Mouse (Mus musculus) brown adipose tissue, adult 24 weeks (tissue): ENCODE results near the gene Armc7. TPM values are rescaled to one million over a fixed set of nuclear protein-coding genes. Genes with fewer than 3 reads are reported as not detected.
"Not testable (repeated sequence)": the region's sequence is repeated elsewhere in the genome, so short reads cannot be mapped to it uniquely, and the experiment has no call there.

ENCODE experiments used
- H3K27ac ChIP-seq: fragments of 200-500 bp; replicated peaks from 2 replicates; pipeline ENCODE4 v1.5.1; 2012; ENCODE audit warnings: low read depth, mild to moderate bottlenecking, low read length
- H3K4me1 ChIP-seq: fragments of 200-500 bp; 2 replicates; pipeline ENCODE4 v1.6.1; 2012; ENCODE audit warnings: low read length, mixed read lengths; ENCODE audit not compliant: control insufficient read depth, insufficient read depth, insufficient read length
- H3K4me3 ChIP-seq: fragments of 200-500 bp; 2 replicates; pipeline ENCODE4 v1.5.1; 2012; ENCODE audit warnings: low read depth, mild to moderate bottlenecking, low read length, moderate library complexity; ENCODE audit not compliant: insufficient read depth
- polyA plus RNA-seq: library from polyadenylated mRNA; stranded (reverse); fragments of >200 nt; gene quantifications from 2 replicates; pipeline ENCODE4 v1.2.4, GENCODE M21; 2012; ENCODE audit not compliant: missing spikeins, insufficient read depth, insufficient read length

Gene Armc7
- polyA plus RNA-seq, 1 experiment: 4.1 TPM

DNA sequence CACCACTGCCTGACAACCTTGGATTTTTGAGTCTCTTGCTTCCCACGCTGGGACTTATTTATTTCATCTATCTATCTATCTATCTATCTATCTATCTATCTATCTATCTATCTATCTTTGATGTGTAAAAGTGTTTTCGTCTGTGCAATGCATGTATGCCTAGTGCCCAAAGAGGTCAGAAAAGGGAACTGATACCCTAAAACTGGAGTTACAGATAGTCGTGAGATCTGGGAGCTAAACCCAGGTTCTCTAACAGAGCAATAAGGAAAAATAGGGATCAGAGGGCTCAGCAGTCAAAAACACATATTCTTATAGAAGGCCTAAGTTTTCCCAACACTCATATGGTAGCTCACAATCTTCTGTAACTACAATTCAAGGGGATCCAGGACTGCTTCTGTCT lies 44.1 kb downstream of the Armc7 start:
- Histone ChIP-seq H3K4me1 (no peaks in the 10 kb centered on the region), H3K27ac (no peak overlapping the region), H3K4me3 (no peak overlapping the region)

DNA sequence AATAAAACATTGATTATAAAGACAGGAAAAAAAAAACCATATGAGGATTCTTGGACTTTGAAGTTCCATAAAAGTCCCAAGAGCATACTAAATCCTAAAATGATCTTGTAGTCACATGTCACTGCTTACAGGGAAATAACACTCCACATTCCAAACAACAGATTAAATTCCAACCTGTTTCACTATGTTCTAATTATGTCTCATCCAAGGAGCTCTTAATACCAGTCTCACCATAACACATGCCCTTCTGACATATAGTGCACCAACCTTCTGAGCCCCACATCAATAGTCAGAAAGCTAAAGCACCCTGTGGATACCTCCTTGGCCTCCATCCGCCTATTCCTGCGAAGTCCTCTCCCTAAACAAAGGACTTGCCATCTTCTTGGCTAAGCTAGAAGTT lies 44.8 kb downstream of the Armc7 start:
- H3K27ac ChIP-seq: no peak overlapping the region
- no peak overlapping the region for H3K4me3 ChIP-seq
- H3K4me1 ChIP-seq: no peaks in the 10 kb centered on the region

DNA sequence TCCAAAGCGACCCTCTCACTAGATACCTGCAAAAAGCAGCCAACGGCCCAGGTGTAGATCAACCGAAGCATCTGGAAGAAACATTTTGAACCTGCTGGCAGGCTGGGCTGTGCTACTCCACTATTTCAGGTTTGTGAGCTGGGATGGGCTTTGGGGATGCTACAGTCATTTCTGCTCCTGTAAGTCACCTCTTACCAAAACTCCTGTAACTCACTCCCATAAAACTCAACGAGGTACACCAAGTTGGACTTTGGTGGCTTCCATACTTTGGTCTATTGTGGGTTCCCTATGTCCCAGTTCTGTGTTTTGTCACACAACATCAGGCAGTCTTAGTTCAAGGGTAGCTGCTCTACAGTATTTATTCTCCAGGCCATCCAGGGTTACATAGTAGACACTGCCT lies 45.6 kb downstream of the Armc7 start:
- Histone ChIP-seq H3K27ac (no peak overlapping the region), H3K4me1 (no peaks in the 10 kb centered on the region), H3K4me3 (no peak overlapping the region)

DNA sequence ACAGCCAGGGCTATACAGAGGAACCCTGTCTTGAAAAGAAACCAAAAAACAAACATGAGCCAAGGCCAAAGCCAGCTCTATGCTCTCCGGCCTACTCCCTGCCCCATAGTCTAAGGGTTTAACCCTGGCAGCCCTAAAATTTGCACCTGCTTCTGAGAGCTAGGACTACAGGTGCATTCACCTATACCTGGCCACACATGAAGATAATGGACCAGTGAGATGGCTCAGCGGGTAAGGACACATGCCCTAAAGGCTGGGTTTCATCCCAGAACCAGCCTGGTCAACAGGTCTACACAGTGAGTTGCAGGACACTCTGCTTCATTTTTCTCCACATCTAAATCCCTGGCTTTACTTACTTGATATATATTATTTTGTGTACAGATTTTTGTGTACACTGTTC lies 46.8 kb downstream of the Armc7 start:
- Histone ChIP-seq H3K4me1 (no peaks in the 10 kb centered on the region), H3K27ac (no peak overlapping the region), H3K4me3 (no peak overlapping the region)

DNA sequence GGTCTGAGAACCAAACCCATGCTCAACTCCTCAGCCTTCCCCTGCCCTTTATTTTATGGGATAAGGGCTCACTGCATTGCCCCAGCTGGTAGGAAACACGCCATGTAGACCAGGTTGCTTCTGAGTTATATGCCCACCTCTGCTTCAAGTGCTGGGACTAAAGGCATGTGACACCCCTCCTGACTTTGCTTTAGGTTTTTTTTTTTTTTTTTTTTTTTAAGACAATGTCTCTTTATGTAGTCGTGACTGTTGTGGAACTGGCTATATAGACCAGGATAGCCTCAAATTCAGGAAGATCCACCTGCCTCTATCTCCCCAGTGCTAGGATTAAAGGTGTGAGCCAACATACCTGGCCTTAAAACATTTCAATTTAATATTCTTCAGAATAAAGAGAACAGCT lies 47.2 kb downstream of the Armc7 start:
- Histone ChIP-seq H3K27ac (no peak overlapping the region), H3K4me1 (no peaks in the 10 kb centered on the region), H3K4me3 (no peak overlapping the region)

DNA sequence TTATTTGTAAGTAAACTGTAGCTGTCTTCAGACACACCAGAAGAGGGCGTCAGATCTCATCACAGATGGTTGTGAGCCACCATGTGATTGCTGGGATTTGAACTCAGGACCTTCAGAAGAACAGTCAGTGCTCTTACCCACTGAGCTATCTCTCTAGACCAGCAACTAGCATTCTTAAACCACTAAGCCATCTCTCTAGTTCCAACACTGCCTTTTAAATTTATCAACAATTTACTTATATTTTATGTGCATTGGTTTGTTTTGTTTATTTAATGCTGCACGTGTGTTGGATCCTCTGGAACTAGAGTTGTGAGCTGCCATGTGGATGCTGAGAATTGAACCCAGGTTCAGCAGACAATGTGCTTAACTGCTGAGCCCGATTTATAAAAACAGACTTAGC lies 51.0 kb downstream of the Armc7 start:
- H3K4me3 ChIP-seq, H3K27ac ChIP-seq, H3K4me1 ChIP-seq: not testable (repeated sequence)

DNA sequence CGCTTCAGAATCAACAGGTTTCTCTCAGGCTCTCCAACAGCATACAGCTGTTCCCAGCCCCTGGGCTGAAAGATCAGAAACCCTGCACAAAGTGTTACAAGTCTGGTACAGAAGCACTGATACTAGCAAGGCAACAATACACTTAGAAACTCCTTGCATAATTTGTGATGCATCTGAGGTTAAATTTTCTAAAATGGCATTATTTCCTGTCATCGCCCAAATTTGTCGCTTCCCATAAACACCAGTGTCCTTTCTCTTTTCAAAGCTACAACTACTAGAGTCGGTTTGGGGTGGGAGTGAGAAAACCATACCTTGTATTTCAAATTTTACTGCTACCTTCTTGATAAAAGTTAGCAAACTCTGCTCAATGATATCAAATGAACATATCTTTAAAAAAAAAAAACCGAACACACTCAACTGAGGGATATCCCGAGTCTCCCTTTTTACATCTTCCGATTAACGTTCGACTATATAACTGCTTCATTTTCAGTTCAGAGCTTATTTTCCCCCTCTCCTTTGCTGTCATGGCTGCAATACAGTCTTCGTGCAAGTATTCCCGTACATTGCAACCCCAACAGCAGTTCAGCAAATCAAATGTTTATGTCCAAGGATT lies 59.4 kb downstream of the Armc7 start:
- Histone ChIP-seq H3K4me1 (0 out of 2 replicates have a peak, but pooled peaks cover 2% of the 10 kb centered on the region), H3K4me3 (peak overlapping the region; percentile 77), H3K27ac (peak overlapping the region; percentile 59; the same call in 1 of the 2 replicates)

DNA sequence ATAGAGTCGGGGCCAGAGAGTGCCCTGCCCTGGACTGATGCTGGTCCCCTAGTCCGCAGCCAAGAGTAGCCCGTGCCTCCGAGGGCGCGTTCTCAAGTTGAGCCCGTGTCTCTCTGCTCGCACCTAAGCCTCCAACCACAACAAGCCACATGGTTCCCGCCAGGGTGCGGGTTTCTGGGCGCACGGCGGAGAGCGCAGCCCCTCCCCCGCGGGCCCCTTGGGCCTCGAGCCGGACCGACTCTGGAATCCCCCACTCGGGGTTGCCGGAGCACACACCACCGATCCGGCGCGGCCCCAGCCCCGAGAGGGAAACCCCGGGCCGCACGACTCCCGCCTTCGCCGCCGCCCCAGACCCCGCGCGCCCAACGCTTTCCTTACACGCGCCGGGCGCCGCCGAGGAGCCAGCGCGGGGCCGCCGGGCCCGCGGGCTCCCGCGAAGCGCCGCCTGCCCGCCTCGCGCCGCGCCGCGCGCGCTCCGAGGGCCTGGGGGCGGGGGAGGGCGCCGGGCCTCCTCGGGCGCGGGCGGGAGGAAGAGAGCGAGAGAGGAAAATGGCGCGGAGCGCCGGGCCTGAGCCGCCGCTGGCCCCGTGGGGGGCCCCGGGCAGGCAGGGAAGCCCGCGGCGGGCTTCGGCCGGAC lies 60.1 kb downstream of the Armc7 start:
- 0 out of 2 replicates have a peak, but pooled peaks cover 2% of the 10 kb centered on the region for H3K4me1 ChIP-seq
- H3K27ac ChIP-seq: peak overlapping the region; percentile 72
- H3K4me3 ChIP-seq: peak overlapping the region; percentile 77

DNA sequence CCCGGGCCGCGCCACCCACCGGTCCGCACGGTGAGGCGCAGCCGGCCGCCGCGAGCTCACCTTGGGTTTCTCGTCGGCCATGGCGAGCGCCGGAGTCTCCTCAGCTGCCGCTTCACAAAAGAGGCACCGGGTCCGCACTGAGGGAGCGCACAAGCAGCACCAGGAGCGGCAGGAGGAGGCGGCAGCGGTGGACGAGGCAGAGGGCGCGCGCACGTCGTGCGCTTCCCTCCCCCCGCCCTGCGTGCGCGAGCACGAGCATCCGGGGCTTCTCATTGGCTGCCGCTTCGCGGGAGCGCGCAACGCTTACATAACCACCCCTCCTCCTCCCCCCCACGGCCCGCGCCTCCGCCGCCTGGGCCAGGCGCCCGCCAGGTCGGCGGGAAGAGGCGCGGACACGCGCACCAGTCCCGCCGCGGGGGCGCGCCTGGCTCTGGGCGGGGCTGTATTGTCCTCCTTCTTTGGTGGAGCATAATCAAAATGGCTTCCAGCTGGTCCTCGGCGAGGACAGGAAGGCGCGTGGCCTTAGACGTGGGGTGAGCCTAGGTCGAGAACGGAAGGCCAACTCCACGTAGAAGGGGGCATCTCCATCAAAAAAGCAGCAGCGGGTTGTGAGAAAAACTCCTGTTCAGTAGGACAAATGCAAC lies 60.7 kb downstream of the Armc7 start, which contains the start of gene Sumo2:
Gene Sumo2 (minus strand): TSS at position 239 of the 644 bp plus-strand sequence.
- Histone ChIP-seq H3K4me3 (peak within 1 kb of the TSS; percentile 77), H3K27ac (peak within 1 kb of the TSS; percentile 78)

DNA sequence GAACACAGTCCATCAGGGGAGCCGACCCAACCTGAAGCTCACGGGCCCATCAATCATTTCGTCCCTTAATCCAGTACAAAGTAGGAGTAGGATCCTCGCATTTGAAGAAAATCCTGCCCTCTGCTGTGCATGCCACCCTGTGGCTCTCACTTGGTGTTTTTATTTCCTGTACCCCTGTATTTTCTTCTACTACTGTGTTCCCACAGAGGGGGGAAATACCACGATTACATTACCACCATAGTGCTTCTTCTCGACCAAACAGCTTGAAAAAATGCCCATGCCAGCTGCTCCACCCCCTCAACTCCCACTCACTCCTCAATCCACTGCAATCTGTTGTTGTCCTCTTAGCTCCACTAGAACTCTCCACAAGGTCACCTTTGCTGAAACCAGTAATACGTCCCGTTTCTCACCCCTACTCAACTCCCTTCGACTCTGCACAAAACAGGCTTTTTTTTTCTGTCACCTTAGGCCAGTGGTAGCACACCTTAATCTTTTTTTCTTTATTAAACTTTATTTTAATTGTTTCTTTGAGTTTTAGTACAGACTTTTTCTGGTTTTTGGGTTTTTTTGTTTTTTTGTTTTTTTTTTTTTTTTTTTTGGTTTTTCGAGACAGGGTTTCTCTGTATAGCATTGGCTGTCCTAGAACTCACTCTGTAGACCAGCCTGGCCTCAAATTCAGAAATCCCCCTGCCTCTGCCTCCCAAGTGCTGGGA lies 61.5 kb downstream of the Armc7 start:
- peak overlapping the region; percentile 54 for H3K4me3 ChIP-seq
- 0 out of 2 replicates have a peak, but pooled peaks cover 2% of the 10 kb centered on the region for H3K4me1 ChIP-seq
- peak overlapping the region; percentile 78 for H3K27ac ChIP-seq

More for the DNA sequence above, 60.7 kb downstream of the Armc7 start, which contains the start of gene Sumo2:
- 0 out of 2 replicates have a peak, but pooled peaks cover 2% of the 10 kb centered on the region for H3K4me1 ChIP-seq

DNA sequence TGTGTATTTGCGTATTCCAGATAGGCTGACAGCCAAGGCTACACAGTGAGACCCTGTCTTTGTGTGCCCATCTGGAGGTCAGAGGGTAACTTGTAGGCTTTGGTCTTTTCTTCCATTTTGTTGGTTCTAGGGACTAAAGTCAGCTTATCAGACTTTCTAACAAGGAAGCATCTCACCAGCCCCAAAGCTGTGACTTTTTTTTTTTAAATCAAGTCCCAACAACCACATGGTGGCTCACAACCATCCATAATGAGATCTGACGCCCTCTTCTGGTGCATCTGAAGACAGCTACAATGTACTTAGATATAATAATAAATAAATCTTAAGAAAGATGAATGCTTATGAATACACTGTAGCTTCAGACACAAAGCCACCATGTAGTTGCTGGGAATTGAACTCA lies 62.6 kb downstream of the Armc7 start:
- H3K4me1 ChIP-seq: 0 out of 2 replicates have a peak, but pooled peaks cover 2% of the 10 kb centered on the region
- H3K27ac ChIP-seq: no peak overlapping the region
- no peak overlapping the region for H3K4me3 ChIP-seq

Other genes starting within 250 kb of the Armc7 start
- not detected in 2 replicates for gene Grin2c, start 208.4 kb upstream of the Armc7 start, polyA plus RNA-seq
- 10.9 and 12.7 TPM in 2 replicates for gene Fdxr, start 198.6 kb upstream of the Armc7 start, polyA plus RNA-seq
- 0.40 and 0.67 TPM in 2 replicates for gene Fads6, start 178.0 kb upstream of the Armc7 start, polyA plus RNA-seq
- gene Otop2, start 168.5 kb upstream of the Armc7 start, polyA plus RNA-seq: not detected in 2 replicates
- not detected in 2 replicates for gene Ush1g, start 153.6 kb upstream of the Armc7 start, polyA plus RNA-seq
- gene Otop3, start 140.9 kb upstream of the Armc7 start, polyA plus RNA-seq: not detected in 2 replicates
- gene Hid1, start 107.9 kb upstream of the Armc7 start, polyA plus RNA-seq: 0.83 and 2.7 TPM in 2 replicates
- gene Cdr2l, start 93.8 kb upstream of the Armc7 start, polyA plus RNA-seq: 1.9 and 2.1 TPM in 2 replicates
- gene Mrpl58, start 71.9 kb upstream of the Armc7 start, polyA plus RNA-seq: 129 and 138 TPM in 2 replicates
- gene Atp5h, start 55.7 kb upstream of the Armc7 start, polyA plus RNA-seq: 2,910 and 3,016 TPM in 2 replicates
- 35.3 and 41.1 TPM in 2 replicates for gene Kctd2, start 55.5 kb upstream of the Armc7 start, polyA plus RNA-seq
- gene Trim80, start 35.1 kb upstream of the Armc7 start, polyA plus RNA-seq: 0.87 and 2.3 TPM in 2 replicates
- gene Slc16a5, start 13.2 kb upstream of the Armc7 start, polyA plus RNA-seq: not detected in 2 replicates
- gene Nt5c, start 16.2 kb downstream of the Armc7 start, polyA plus RNA-seq: 19.1 and 20.9 TPM in 2 replicates
- 21.2 and 21.5 TPM in 2 replicates for gene Jpt1, start 38.7 kb downstream of the Armc7 start, polyA plus RNA-seq
- gene Sumo2, start 60.6 kb downstream of the Armc7 start, polyA plus RNA-seq: 310 and 336 TPM in 2 replicates
- gene Nup85, start 88.8 kb downstream of the Armc7 start, polyA plus RNA-seq: 12.4 and 15.7 TPM in 2 replicates
- gene Mrps7, start 128.3 kb downstream of the Armc7 start, polyA plus RNA-seq: 106 and 138 TPM in 2 replicates
- gene Gga3, start 128.4 kb downstream of the Armc7 start, polyA plus RNA-seq: 4.2 and 6.5 TPM in 2 replicates
- gene Mif4gd, start 137.3 kb downstream of the Armc7 start, polyA plus RNA-seq: 120 and 127 TPM in 2 replicates
- 392 and 520 TPM in 2 replicates for gene Slc25a19, start 152.6 kb downstream of the Armc7 start, polyA plus RNA-seq
- gene Grb2, start 232.9 kb downstream of the Armc7 start, polyA plus RNA-seq: 29.1 and 32.4 TPM in 2 replicates